Mouse (Mus musculus) heart, embryonic 16.5 days (tissue): ENCODE results near the gene Adssl1. TPM values are rescaled to one million over a fixed set of nuclear protein-coding genes. Genes with fewer than 3 reads are reported as not detected.

ENCODE experiments used
- ATAC-seq: fragments of 200-750 bp; cut with Nextera tagmentation; replicated peaks from 2 replicates; pipeline ENCODE4 v1.8.0; 2017; ENCODE audit warnings: moderate number of reproducible peaks; ENCODE audit not compliant: insufficient read depth, low FRiP score; ENCODE audit errors: extremely low read depth
- H3K27ac ChIP-seq: fragments of 300-500 bp; sonication (generic); 2 replicates; pipeline ENCODE4 v1.5.1; 2014; ENCODE audit warnings: mild to moderate bottlenecking, low read length, control low read depth, moderate library complexity
- H3K27me3 ChIP-seq: fragments of 300-500 bp; sonication (generic); 2 replicates; pipeline ENCODE4 v1.6.1; 2014; ENCODE audit warnings: low read length, mixed read lengths; ENCODE audit not compliant: control insufficient read depth, insufficient read depth
- H3K36me3 ChIP-seq: fragments of 300-500 bp; sonication (generic); 2 replicates; pipeline ENCODE4 v1.6.1; 2014; ENCODE audit not compliant: control insufficient read depth, insufficient read depth
- H3K4me1 ChIP-seq: fragments of 300-500 bp; sonication (generic); 2 replicates; pipeline ENCODE4 v1.6.1; 2014; ENCODE audit warnings: low read length, mixed read lengths; ENCODE audit not compliant: control insufficient read depth, insufficient read depth
- H3K4me2 ChIP-seq: fragments of 300-500 bp; sonication (generic); 2 replicates; pipeline ENCODE4 v1.6.1; 2014; ENCODE audit warnings: low read depth, mild to moderate bottlenecking, control low read depth, low read length
- H3K4me3 ChIP-seq: fragments of 300-500 bp; sonication (generic); 2 replicates; pipeline ENCODE4 v1.5.1; 2014; ENCODE audit warnings: mild to moderate bottlenecking, control low read depth, low read length
- H3K9ac ChIP-seq: fragments of 300-500 bp; sonication (generic); 2 replicates; pipeline ENCODE4 v1.6.1; 2014; ENCODE audit warnings: low read length, control low read depth
- H3K9me3 ChIP-seq: fragments of 300-500 bp; sonication (generic); replicated peaks from 2 replicates; pipeline ENCODE4 v1.6.1; 2016; ENCODE audit warnings: low read length; ENCODE audit not compliant: control insufficient read depth
- WGBS: fragments of 180-500 bp; shearing (Covaris S2); extraction: QIAGEN DNeasy Blood & Tissue Kit; methylation state at CpG from one replicate; pipeline ENCODE4 v1.1.7; 2014; 5-methylcytosine and 5-hydroxymethylcytosine counted together
- polyA plus RNA-seq: library from polyadenylated mRNA; unstranded; fragments of >200 nt; fragmentation: Nextera tagmentation; extraction: Ambion mirVana; gene quantifications from 2 replicates; pipeline ENCODE4 v1.2.1, GENCODE M21; 2015

Adssl1 gene
- polyA plus RNA-seq, 1 experiment from 2014 or later: 118 TPM

- 77% methylated on average over 8 of the region's 8 CpGs for WGBS
- Histone ChIP-seq H3K4me2 (no peak overlapping the region), H3K27ac (no peak overlapping the region), H3K36me3 (no peaks in the 10 kb centered on the region), H3K27me3 (no peaks in the 10 kb centered on the region), H3K4me1 (peaks cover 35% of the 10 kb centered on the region), H3K9ac (no peak overlapping the region), H3K9me3 (no peaks in the 10 kb centered on the region), H3K4me3 (no peak overlapping the region)
- no peak for ATAC-seq
Measured at GRCm38 (mm10) chr12:112579926-112580325, 39.9 kb upstream of the Adssl1 start.

GRCm38 (mm10) chr12:112581113-112581512, 38.7 kb upstream of the Adssl1 start:
- ATAC-seq: no peak
- WGBS: 75% methylated on average over 3 of the region's 3 CpGs
- no peaks in the 10 kb centered on the region for H3K27me3 ChIP-seq

GRCm38 (mm10) chr12:112584954-112585353, 34.9 kb upstream of the Adssl1 start:
- no peak for ATAC-seq
- no peaks in the 10 kb centered on the region for H3K9me3 ChIP-seq
- H3K4me2 ChIP-seq: no peak overlapping the region
- H3K4me1 ChIP-seq: peaks cover 11% of the 10 kb centered on the region
- WGBS: 77% methylated on average over 7 of the region's 7 CpGs
- H3K9ac ChIP-seq: no peak overlapping the region
- H3K36me3 ChIP-seq: no peaks in the 10 kb centered on the region
- no peak overlapping the region for H3K4me3 ChIP-seq
- H3K27ac ChIP-seq: no peak overlapping the region
- H3K27me3 ChIP-seq: 0 out of 2 replicates have a peak, but pooled peaks cover 2% of the 10 kb centered on the region

More at GRCm38 (mm10) chr12:112581113-112581512, 38.7 kb upstream of the Adssl1 start:
- Histone ChIP-seq H3K4me3 (no peak overlapping the region), H3K36me3 (no peaks in the 10 kb centered on the region), H3K27ac (no peak overlapping the region), H3K9me3 (no peaks in the 10 kb centered on the region), H3K4me2 (no peak overlapping the region), H3K4me1 (peaks cover 29% of the 10 kb centered on the region), H3K9ac (no peak overlapping the region)

GRCm38 (mm10) chr12:112585924-112586538, 33.8 kb upstream of the Adssl1 start:
- no peak overlapping the region for H3K27ac ChIP-seq
- WGBS: 78% methylated on average over 7 of the region's 7 CpGs
- H3K4me2 ChIP-seq: no peak overlapping the region
- 0 out of 2 replicates have a peak, but pooled peaks cover 2% of the 10 kb centered on the region for H3K27me3 ChIP-seq
- H3K9ac ChIP-seq: no peak overlapping the region
- no peaks in the 10 kb centered on the region for H3K36me3 ChIP-seq
- no peaks in the 10 kb centered on the region for H3K9me3 ChIP-seq
- H3K4me3 ChIP-seq: no peak overlapping the region
- no peak for ATAC-seq
- H3K4me1 ChIP-seq: peaks cover 18% of the 10 kb centered on the region

- no peaks in the 10 kb centered on the region for H3K36me3 ChIP-seq
- H3K4me1 ChIP-seq: peaks cover 19% of the 10 kb centered on the region
- no peak overlapping the region; the same call in 1 of the 2 replicates for H3K4me3 ChIP-seq
- 0 out of 2 replicates have a peak, but pooled peaks cover 2% of the 10 kb centered on the region for H3K27me3 ChIP-seq
- 65% methylated on average over 14 of the region's 14 CpGs for WGBS
- no peak; the same call in 1 of the 2 replicates for ATAC-seq
- no peak overlapping the region; the same call in 1 of the 2 replicates for H3K9ac ChIP-seq
- no peaks in the 10 kb centered on the region for H3K9me3 ChIP-seq
- no peak overlapping the region; the same call in 1 of the 2 replicates for H3K4me2 ChIP-seq
- H3K27ac ChIP-seq: no peak overlapping the region
Measured at GRCm38 (mm10) chr12:112587125-112588124, 32.4 kb upstream of the Adssl1 start.

- peak within 1 kb of the TSS; percentile 67 for H3K4me2 ChIP-seq
- no peaks in the 10 kb centered on the region for H3K9me3 ChIP-seq
- under 1% methylated on average over 53 of the region's 60 CpGs for WGBS
- H3K4me1 ChIP-seq: peaks cover 25% of the 10 kb centered on the region
- 0 out of 2 replicates have a peak, but pooled peaks cover 2% of the 10 kb centered on the region for H3K27me3 ChIP-seq
- ATAC-seq: peak; percentile 87
- no peak within 1 kb of the TSS for H3K27ac ChIP-seq
- peak within 1 kb of the TSS; percentile 52 for H3K4me3 ChIP-seq
- peak within 1 kb of the TSS; percentile 58 for H3K9ac ChIP-seq
- H3K36me3 ChIP-seq: no peaks in the 10 kb centered on the region
Measured at GRCm38 (mm10) chr12:112588426-112589256, 31.2 kb upstream of the Adssl1 start, which contains the start of gene Inf2. Gene Inf2, plus strand, starts transcription at chr12:112588784.

- Histone ChIP-seq H3K9ac (peak overlapping the region; percentile 58; the same call in 1 of the 2 replicates), H3K27ac (no peak overlapping the region), H3K9me3 (no peaks in the 10 kb centered on the region), H3K4me3 (peak overlapping the region; percentile 52), H3K4me2 (peak overlapping the region; percentile 67), H3K4me1 (peaks cover 35% of the 10 kb centered on the region), H3K27me3 (0 out of 2 replicates have a peak, but pooled peaks cover 2% of the 10 kb centered on the region), H3K36me3 (no peaks in the 10 kb centered on the region)
- no peak for ATAC-seq
- 60% methylated on average over 8 of the region's 8 CpGs for WGBS
Measured at GRCm38 (mm10) chr12:112589491-112590191, 30.2 kb upstream of the Adssl1 start.
